Mouse (Mus musculus) layer of hippocampus, postnatal 10 days (tissue): ENCODE measurements at regions not wholly inside any gene's neighbourhood (a gene's known extent, or its start where the extent isn't known, plus 50 kb on each side); places are given as distances from the start of the nearest gene placed in this dataset.
"Not testable (repeated sequence)": the region's sequence is repeated elsewhere in the genome, so short reads cannot be mapped to it uniquely, and the experiment has no call there.

Experiments
- DNase-seq, 2 experiments: peaks; one replicate each; pipeline ENCODE4 v3.0.0; 2021; ENCODE audit warnings: low spot score in 2 of 2

- no peak for DNase-seq
Measured at GRCm38 (mm10) chr5:64691406-64692100, 111.6 kb upstream of the Klf3 start.

- DNase-seq: no peak
Measured at GRCm38 (mm10) chr5:64692335-64692734, 110.9 kb upstream of the Klf3 start.

- DNase-seq: no peak
Measured at GRCm38 (mm10) chr5:64693616-64694015, 109.6 kb upstream of the Klf3 start.

- no peak for DNase-seq
Measured at GRCm38 (mm10) chr5:64694606-64695005, 108.6 kb upstream of the Klf3 start.

GRCm38 (mm10) chr5:64696099-64696498 lies 107.1 kb upstream of the Klf3 start:
- DNase-seq: no peak

GRCm38 (mm10) chr5:64697466-64697865 lies 105.7 kb upstream of the Klf3 start:
- no peak for DNase-seq

- DNase-seq: no peak
Measured at GRCm38 (mm10) chr5:64698458-64699116, 104.6 kb upstream of the Klf3 start.

GRCm38 (mm10) chr5:64700030-64700429 lies 103.2 kb upstream of the Klf3 start:
- no peak for DNase-seq

GRCm38 (mm10) chr5:64701219-64701779 lies 101.9 kb upstream of the Klf3 start:
- peak; percentile 22 to 39 for DNase-seq

GRCm38 (mm10) chr5:64701780-64702231 lies 101.4 kb upstream of the Klf3 start:
- DNase-seq: peak; percentile 77 to 78

- DNase-seq: not testable (repeated sequence)
Measured at GRCm38 (mm10) chr5:64702404-64702803, 100.8 kb upstream of the Klf3 start.

- DNase-seq: peak; percentile 63 to 69
Measured at GRCm38 (mm10) chr5:64703091-64703872, 99.9 kb upstream of the Klf3 start.

GRCm38 (mm10) chr5:64704144-64704543 lies 99.0 kb upstream of the Klf3 start:
- DNase-seq: peak; percentile 59 to 74

GRCm38 (mm10) chr5:64706586-64706985 lies 96.6 kb upstream of the Klf3 start:
- DNase-seq: no peak

GRCm38 (mm10) chr5:64709146-64709545 lies 94.0 kb upstream of the Klf3 start:
- no peak for DNase-seq

GRCm38 (mm10) chr5:64710236-64710635 lies 93.0 kb upstream of the Klf3 start:
- DNase-seq: no peak

GRCm38 (mm10) chr5:64710968-64711367 lies 92.2 kb upstream of the Klf3 start:
- DNase-seq: no peak

GRCm38 (mm10) chr5:64714221-64714653 lies 89.0 kb upstream of the Klf3 start:
- DNase-seq: no peak

- DNase-seq: no peak
Measured at GRCm38 (mm10) chr5:64714710-64715109, 88.5 kb upstream of the Klf3 start.

- DNase-seq: no peak
Measured at GRCm38 (mm10) chr5:64716551-64716950, 86.6 kb upstream of the Klf3 start.

- DNase-seq: no peak
Measured at GRCm38 (mm10) chr5:64722211-64722610, 81.0 kb upstream of the Klf3 start.

- no peak for DNase-seq
Measured at GRCm38 (mm10) chr5:64727847-64728246, 75.3 kb upstream of the Klf3 start.
